Mouse (Mus musculus): ENCODE measurements at regions not wholly inside any gene's neighbourhood (a gene's known extent, or its start where the extent isn't known, plus 50 kb on each side); places are given as distances from the start of the nearest gene placed in this dataset.

- intact Hi-C loops (cut with DNase I), result no loop called here
- DNase-seq (ENCODE audit: low spot score in 2 of 2), result peak in 1 of 2 experiments; percentile 4
These were observed 637.2 kb downstream of the Cbln4 start for GRCm38 (mm10) chr2:171406057-171406456.

GRCm38 (mm10) chr2:171388936-171389335 lies 654.3 kb downstream of the Cbln4 start:
- DNase-seq (ENCODE audit: low spot score in 2 of 2), result no peak
- intact Hi-C loops (cut with DNase I), result no loop called here

GRCm38 (mm10) chr2:171373457-171373856 lies 641.9 kb downstream of the Dok5 start:
- peak; percentile 41 to 45 for DNase-seq (ENCODE audit: low spot score in 2 of 2)
- intact Hi-C loops (cut with DNase I), result no loop called here

GRCm38 (mm10) chr2:171373016-171373415 lies 641.4 kb downstream of the Dok5 start:
- DNase-seq (ENCODE audit: low spot score in 2 of 2), result no peak
- intact Hi-C loops (cut with DNase I), result no loop called here

- intact Hi-C loops (cut with DNase I), result no loop called here
- no peak for DNase-seq (ENCODE audit: low spot score in 2 of 2)
These were observed 640.1 kb downstream of the Dok5 start for GRCm38 (mm10) chr2:171371751-171372150.

GRCm38 (mm10) chr2:171365553-171365952 lies 633.9 kb downstream of the Dok5 start:
- intact Hi-C loops (cut with DNase I), result no loop called here
- no peak for DNase-seq (ENCODE audit: low spot score in 2 of 2)

- intact Hi-C loops (cut with DNase I), result no loop called here
These were observed 633.0 kb downstream of the Dok5 start for GRCm38 (mm10) chr2:171364621-171365020.

GRCm38 (mm10) chr2:171363381-171363780 lies 631.8 kb downstream of the Dok5 start:
- intact Hi-C loops (cut with DNase I), result no loop called here

More at GRCm38 (mm10) chr2:171364621-171365020, 633.0 kb downstream of the Dok5 start:
- DNase-seq (ENCODE audit: low spot score in 2 of 2), result no peak

GRCm38 (mm10) chr2:171358071-171358760 lies 626.6 kb downstream of the Dok5 start:
- peak; percentile 19 to 56 for DNase-seq (ENCODE audit: low spot score in 2 of 2)
- intact Hi-C loops (cut with DNase I), result no loop called here

More at GRCm38 (mm10) chr2:171363381-171363780, 631.8 kb downstream of the Dok5 start:
- DNase-seq (ENCODE audit: low spot score in 2 of 2), result no peak

GRCm38 (mm10) chr2:171348156-171348555 lies 616.5 kb downstream of the Dok5 start:
- DNase-seq (ENCODE audit: low spot score in 2 of 2), result no peak
- intact Hi-C loops (cut with DNase I), result no loop called here

GRCm38 (mm10) chr2:171333816-171334757 lies 602.5 kb downstream of the Dok5 start:
- intact Hi-C loops (cut with DNase I), result no loop called here
- DNase-seq (ENCODE audit: low spot score in 2 of 2), result no peak

GRCm38 (mm10) chr2:171332826-171333225 lies 601.2 kb downstream of the Dok5 start:
- intact Hi-C loops (cut with DNase I), result no loop called here
- DNase-seq (ENCODE audit: low spot score in 2 of 2), result peak; percentile 29 to 44

- intact Hi-C loops (cut with DNase I), result no loop called here
- no peak for DNase-seq (ENCODE audit: low spot score in 2 of 2)
These were observed 599.9 kb downstream of the Dok5 start for GRCm38 (mm10) chr2:171331529-171331928.

GRCm38 (mm10) chr2:171326909-171327308 lies 595.3 kb downstream of the Dok5 start:
- no peak for DNase-seq (ENCODE audit: low spot score in 2 of 2)
- intact Hi-C loops (cut with DNase I), result no loop called here

- intact Hi-C loops (cut with DNase I), result no loop called here
- no peak for DNase-seq (ENCODE audit: low spot score in 2 of 2)
These were observed 576.9 kb downstream of the Dok5 start for GRCm38 (mm10) chr2:171308486-171308885.

- intact Hi-C loops (cut with DNase I), result no loop called here
- no peak for DNase-seq (ENCODE audit: low spot score in 2 of 2)
These were observed 574.4 kb downstream of the Dok5 start for GRCm38 (mm10) chr2:171306000-171306399.

- intact Hi-C loops (cut with DNase I), result no loop called here
- no peak for DNase-seq (ENCODE audit: low spot score in 2 of 2)
These were observed 566.9 kb downstream of the Dok5 start for GRCm38 (mm10) chr2:171298519-171298918.

- intact Hi-C loops (cut with DNase I), result no loop called here
- no peak for DNase-seq (ENCODE audit: low spot score in 2 of 2)
These were observed 564.0 kb downstream of the Dok5 start for GRCm38 (mm10) chr2:171295603-171296002.

- no peak for DNase-seq (ENCODE audit: low spot score in 2 of 2)
- intact Hi-C loops (cut with DNase I), result no loop called here
These were observed 561.0 kb downstream of the Dok5 start for GRCm38 (mm10) chr2:171292579-171292978.

- no peak for DNase-seq (ENCODE audit: low spot score in 2 of 2)
- intact Hi-C loops (cut with DNase I), result no loop called here
These were observed 554.2 kb downstream of the Dok5 start for GRCm38 (mm10) chr2:171285719-171286394.

All from left cerebral cortex, postnatal 14 days (tissue).